In genomic region chr11:113135261-113135660, GRCm38 (mm10) we compare ENCODE assay signal across 16 mouse cellular contexts.
A peak's percentile ranks its signal among the peaks of the same experiment; 100 is the strongest.
DNase-seq lines count a peak whose midpoint lies in the region; ATAC-seq and TF ChIP-seq lines count a peak whose summit lies in the region.
"Had no signal": no experiment of that assay in that cellular context is flagged by ENCODE, and none has a peak within 500 bp of the region (broad histone marks: within the 10 kb centered on the region; RNA-seq: fewer than 3 reads in every experiment).

No protein-coding gene starts in this region.

- no peak overlapping the region for H3K4me3 ChIP-seq in forebrain, postnatal 0 days (ENCODE audit: low read depth, low read length)
- no peak overlapping the region for H3K4me3 ChIP-seq in forebrain, embryonic 16.5 days (replicated peaks; ENCODE audit: low read length)
- H3K4me3 ChIP-seq in liver, embryonic 16.5 days (ENCODE audit: low read depth, low read length): no peak overlapping the region
- H3K4me3 ChIP-seq in liver, embryonic 11.5 days (ENCODE audit: low read depth, low read length): no peak overlapping the region
- H3K4me3 ChIP-seq: erythroblast, embryonic 14.5 days; heart, adult 2 months had no signal

- no peaks in the 10 kb centered on the region for H3K27me3 ChIP-seq in forebrain, postnatal 0 days (ENCODE audit: insufficient read depth, low read length)
- H3K27me3 ChIP-seq in forebrain, embryonic 16.5 days (replicated peaks; ENCODE audit: control insufficient read depth, insufficient read depth, low read length): no peaks in the 10 kb centered on the region
- no peaks in the 10 kb centered on the region for H3K27me3 ChIP-seq in liver, embryonic 16.5 days (ENCODE audit: control insufficient read depth, insufficient read depth, low read depth, low read length)
- H3K27me3 ChIP-seq in liver, embryonic 11.5 days (replicated peaks; ENCODE audit: control insufficient read depth, insufficient read depth, low read length): no peaks in the 10 kb centered on the region

- intact Hi-C loops in left cerebral cortex, postnatal 10 days (cut with DNase I): no loop called here

- 0 out of 2 replicates have a peak, but pooled peaks cover 1% of the 10 kb centered on the region for H3K4me1 ChIP-seq in forebrain, postnatal 0 days (ENCODE audit: insufficient read depth)
- H3K4me1 ChIP-seq in forebrain, embryonic 16.5 days (replicated peaks; ENCODE audit: control insufficient read depth, insufficient read depth, low read length): peaks cover 29% of the 10 kb centered on the region
- peaks cover 4% of the 10 kb centered on the region for H3K4me1 ChIP-seq in liver, embryonic 16.5 days (ENCODE audit: control insufficient read depth, low read depth, low read length)
- no peaks in the 10 kb centered on the region for H3K4me1 ChIP-seq in liver, embryonic 11.5 days (replicated peaks; ENCODE audit: control insufficient read depth, insufficient read depth, low read length)

- WGBS in forebrain, postnatal 0 days: 35% methylated on average over 5 of the region's 5 CpGs
- 32% methylated on average over 5 of the region's 5 CpGs for WGBS in forebrain, embryonic 16.5 days
- 35% methylated on average over 5 of the region's 5 CpGs for WGBS in liver, embryonic 16.5 days (ENCODE audit: insufficient replicate concordance)
- WGBS in liver, embryonic 11.5 days: 51% methylated on average over 5 of the region's 5 CpGs

- no peak overlapping the region for H3K27ac ChIP-seq in forebrain, postnatal 0 days (ENCODE audit: low read depth, low read length)
- H3K27ac ChIP-seq in forebrain, embryonic 16.5 days (ENCODE audit: low read length): no peak overlapping the region
- H3K27ac ChIP-seq in liver, embryonic 16.5 days (ENCODE audit: low read length): no peak overlapping the region
- no peak overlapping the region for H3K27ac ChIP-seq in liver, embryonic 11.5 days (ENCODE audit: low read depth, low read length)
- H3K27ac ChIP-seq: heart, adult 2 months had no signal

- no peak for TF ChIP-seq CTCF in forebrain, postnatal 0 days (IDR thresholded peaks at IDR 0.05; ENCODE audit: low read depth)

- no peaks in the 10 kb centered on the region for H3K9me3 ChIP-seq in forebrain, postnatal 0 days (ENCODE audit: low read length)
- H3K9me3 ChIP-seq in forebrain, embryonic 16.5 days (ENCODE audit: control insufficient read depth, low read length): no peaks in the 10 kb centered on the region
- H3K9me3 ChIP-seq in liver, embryonic 16.5 days (replicated peaks; ENCODE audit: control insufficient read depth, low read length): no peaks in the 10 kb centered on the region
- H3K9me3 ChIP-seq in liver, embryonic 11.5 days (ENCODE audit: control insufficient read depth, low read length): no peaks in the 10 kb centered on the region

- peak; percentile 59 for ATAC-seq in forebrain, postnatal 0 days
- ATAC-seq in forebrain, embryonic 16.5 days: no peak
- ATAC-seq in liver, embryonic 16.5 days (ENCODE audit: low read depth): 0 out of 2 replicates have a peak, but pooled peaks have one; percentile 24
- no peak for ATAC-seq in liver, embryonic 11.5 days (replicated peaks; ENCODE audit: low FRiP score)
- ATAC-seq in megakaryocyte progenitor cell, adult 5-6 weeks (replicated peaks; ENCODE audit: poor library complexity): peak; percentile 60
- ATAC-seq: inflammation-experienced regulatory T-cells, adult 6 months had no signal

- no peak overlapping the region for H3K4me2 ChIP-seq in forebrain, postnatal 0 days (ENCODE audit: low read depth)
- H3K4me2 ChIP-seq in forebrain, embryonic 16.5 days (ENCODE audit: low read length): no peak overlapping the region
- H3K4me2 ChIP-seq in liver, embryonic 16.5 days (ENCODE audit: low read depth, low read length): no peak overlapping the region
- no peak overlapping the region for H3K4me2 ChIP-seq in liver, embryonic 11.5 days

- no peak for DNase-seq in forebrain, postnatal 0 days
- no peak for DNase-seq in liver, embryonic 11.5 days (ENCODE audit: low spot score)
- peak; percentile 68 for DNase-seq in NIH3T3 (ENCODE audit: low read depth)
- no peak for DNase-seq in cerebellum, adult 11 months
- no peak for DNase-seq in left cerebral cortex, postnatal 10 days (ENCODE audit: extremely low spot score in 1 of 2, low spot score in 2 of 2)
- DNase-seq: adrenal gland, adult 2 months; B cell, adult 2 months; heart, adult 2 months; heart, postnatal 14 days; kidney, postnatal 10 days; lung, postnatal 4 days had no signal

- H3K9ac ChIP-seq in forebrain, postnatal 0 days: no peak overlapping the region
- H3K9ac ChIP-seq in forebrain, embryonic 16.5 days (replicated peaks; ENCODE audit: low read depth, low read length): no peak overlapping the region
- H3K9ac ChIP-seq in liver, embryonic 16.5 days (ENCODE audit: low read depth, low read length): no peak overlapping the region
- no peak overlapping the region for H3K9ac ChIP-seq in liver, embryonic 11.5 days (ENCODE audit: low read depth, low read length)

- H3K36me3 ChIP-seq in forebrain, postnatal 0 days (ENCODE audit: insufficient read depth): no peaks in the 10 kb centered on the region
- 0 out of 2 replicates have a peak, but pooled peaks cover under 1% of the 10 kb centered on the region for H3K36me3 ChIP-seq in forebrain, embryonic 16.5 days (ENCODE audit: control insufficient read depth, insufficient read depth)
- no peaks in the 10 kb centered on the region for H3K36me3 ChIP-seq in liver, embryonic 16.5 days (ENCODE audit: control insufficient read depth, insufficient read depth)
- H3K36me3 ChIP-seq in liver, embryonic 11.5 days (ENCODE audit: control insufficient read depth, insufficient read depth, low read length): no peaks in the 10 kb centered on the region

Comparison
In these comparisons a context has a peak if more than half of its experiments do, and no peak if none do; other contexts are left out.
1. ATAC-seq: peak in forebrain, postnatal 0 days (single experiment), liver, embryonic 16.5 days (single experiment) and megakaryocyte progenitor cell, adult 5-6 weeks (single experiment); none in forebrain, embryonic 16.5 days (single experiment) and liver, embryonic 11.5 days (single experiment).